Mouse (Mus musculus): ENCODE data around the gene Olfr872.
"Not testable (repeated sequence)": the region's sequence is repeated elsewhere in the genome, so short reads cannot be mapped to it uniquely, and the experiment has no call there.

Gene Olfr872

GRCm38 (mm10) chr9:20236819-20237218 lies at the start of gene Olfr872:
TSS of gene Olfr872 (plus strand) at chr9:20237119.
- no peak for DNase-seq

DNA sequence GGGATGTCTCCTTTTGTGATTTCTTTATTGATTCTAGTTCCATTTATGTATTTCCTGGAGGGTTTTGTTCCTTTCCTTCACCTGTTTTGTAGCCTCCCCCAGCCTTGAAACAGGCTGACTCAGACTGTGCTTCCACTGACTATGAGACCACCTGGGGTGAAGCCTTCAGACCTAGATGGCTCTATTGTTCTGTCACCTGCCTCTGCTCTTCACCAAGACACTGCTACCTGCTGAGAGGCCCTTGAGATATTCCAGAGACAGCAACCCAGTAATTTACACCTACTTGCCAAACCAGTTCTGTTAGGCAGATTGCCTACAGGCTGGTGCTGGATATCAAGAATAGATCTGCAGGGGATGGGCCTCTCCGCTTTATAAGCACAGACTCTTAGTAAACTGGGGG lies 34.8 kb upstream of the Olfr872 start:
- DNase-seq = no peak

DNA sequence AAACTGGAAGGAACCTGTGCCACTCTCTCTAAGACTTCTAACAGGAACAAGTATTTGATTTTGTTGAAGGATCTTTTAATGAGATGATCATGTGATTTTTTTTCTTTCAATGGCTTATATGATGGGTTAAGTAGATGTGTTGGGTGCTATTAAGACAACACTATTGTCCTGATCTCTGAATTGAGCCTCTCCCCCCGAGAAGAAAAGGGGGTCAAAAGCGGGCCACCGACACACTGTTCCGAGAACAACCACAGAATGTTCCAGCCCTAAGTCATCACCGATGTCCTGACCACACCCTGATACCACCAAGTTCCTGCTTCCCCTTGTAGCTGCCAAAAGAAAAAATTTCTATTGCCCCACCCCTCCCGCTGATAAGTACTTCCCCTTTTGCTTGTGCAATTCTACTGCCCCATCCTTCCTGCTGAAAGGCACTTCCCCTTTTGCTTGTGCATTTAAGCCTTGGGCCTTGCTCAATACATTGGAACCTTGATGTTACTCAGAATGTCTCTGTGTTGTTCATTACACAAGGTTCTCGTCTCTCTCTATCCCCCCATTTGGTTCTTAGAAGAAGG lies 33.4 kb upstream of the Olfr872 start:
- not testable (repeated sequence) for DNase-seq

DNA sequence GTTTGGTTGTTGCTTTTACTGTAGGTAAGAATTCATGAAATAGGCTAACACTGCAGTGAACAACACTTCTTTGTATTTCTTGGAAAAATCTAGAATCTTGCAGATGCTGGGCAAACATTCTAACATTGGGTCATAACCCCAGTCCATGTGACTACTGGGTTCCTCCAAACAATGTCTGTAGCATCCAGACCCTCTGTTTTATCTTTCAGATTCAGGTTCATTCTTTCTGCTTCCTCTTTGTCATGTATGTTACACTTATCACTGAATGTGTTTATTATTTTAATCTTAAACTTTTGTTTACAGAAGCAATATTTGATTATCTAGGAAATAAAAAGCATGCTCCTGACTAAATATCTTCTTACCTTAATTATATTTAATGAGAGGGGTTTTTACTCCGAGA lies 26.1 kb upstream of the Olfr872 start:
- DNase-seq = no peak

DNA sequence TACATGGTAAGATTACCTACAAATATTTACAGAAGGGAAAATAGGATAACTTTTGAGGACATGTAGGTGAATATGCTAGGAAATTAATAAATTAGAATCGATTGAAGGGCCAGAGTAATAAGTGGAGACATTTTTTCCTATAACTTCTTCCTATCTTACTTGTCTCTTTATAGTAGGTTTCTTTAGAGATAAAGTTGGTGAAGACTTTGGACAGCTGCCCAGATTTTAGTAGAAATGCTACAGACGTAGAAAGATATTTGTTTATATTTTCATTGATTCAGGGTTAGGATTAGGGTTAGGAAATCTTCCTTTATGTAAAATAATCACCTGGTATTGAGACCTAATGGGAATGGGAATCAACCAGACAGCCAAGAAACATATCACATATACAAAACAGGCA lies 25.4 kb upstream of the Olfr872 start:
- DNase-seq = no peak

GRCm38 (mm10) chr9:20211907-20212306 lies 25.0 kb upstream of the Olfr872 start, which contains the start of gene Olfr871:
TSS of gene Olfr871 (plus strand) at chr9:20212207.
- DNase-seq = no peak

DNA sequence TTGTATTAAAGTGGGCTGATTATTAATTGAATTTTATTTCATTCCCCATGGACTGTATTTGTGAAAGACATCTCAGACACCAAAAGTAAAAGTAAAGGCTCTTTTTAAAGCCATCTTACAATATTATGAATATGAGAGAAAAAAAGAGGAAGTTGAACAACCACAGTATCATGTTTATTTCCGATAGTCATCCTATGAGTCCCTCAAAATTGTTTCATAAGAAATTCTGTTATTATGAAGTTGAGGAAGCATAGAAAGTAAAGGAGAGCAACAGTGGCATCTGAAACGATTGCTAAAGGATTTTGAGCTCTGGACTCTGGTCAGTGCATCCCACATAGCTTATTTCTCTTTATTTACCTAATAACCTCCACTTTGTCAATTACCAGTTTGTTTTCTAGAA lies 459 bp downstream of the Olfr872 start:
- no peak for DNase-seq

GRCm38 (mm10) chr9:20282051-20282450 lies 45.1 kb downstream of the Olfr872 start, which contains the start of gene Olfr39:
TSS of gene Olfr39 (plus strand) at chr9:20282351.
- DNase-seq = no peak

DNA sequence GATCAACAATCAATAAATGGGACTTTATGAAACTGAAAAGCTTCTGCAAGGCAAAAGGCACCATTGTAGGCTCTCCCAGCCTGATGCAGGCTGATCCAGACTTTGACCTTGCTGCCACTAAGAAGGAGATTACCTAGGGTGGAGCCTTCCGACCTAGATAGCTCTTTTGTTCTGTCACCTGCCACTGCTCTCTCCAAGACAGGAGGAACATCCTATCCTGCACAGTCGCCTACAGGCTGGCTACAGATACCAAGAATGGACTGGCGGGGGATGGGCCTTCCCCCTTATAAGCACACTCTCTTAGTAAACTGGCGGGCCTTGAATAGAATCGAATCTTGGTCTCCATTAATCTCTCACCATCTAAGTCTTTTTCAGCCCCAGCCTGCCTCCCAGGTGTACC lies 58.6 kb downstream of the Olfr872 start:
- not testable (repeated sequence) for DNase-seq

GRCm38 (mm10) chr9:20298232-20298631 lies 61.3 kb downstream of the Olfr872 start, which contains the start of gene Olfr873:
TSS of gene Olfr873 (plus strand) at chr9:20298532.
- DNase-seq = no peak

All from right cerebral cortex, postnatal 25 days (tissue).